Mouse (Mus musculus) A20 (cell line): ENCODE measurements around the gene Stxbp6.

Experiments used
- DNase-seq: peaks from one replicate; pipeline ENCODE4 v3.0.0-alpha.2; 2011; ENCODE audit warnings: low read depth, low spot score

Stxbp6 gene

DNA sequence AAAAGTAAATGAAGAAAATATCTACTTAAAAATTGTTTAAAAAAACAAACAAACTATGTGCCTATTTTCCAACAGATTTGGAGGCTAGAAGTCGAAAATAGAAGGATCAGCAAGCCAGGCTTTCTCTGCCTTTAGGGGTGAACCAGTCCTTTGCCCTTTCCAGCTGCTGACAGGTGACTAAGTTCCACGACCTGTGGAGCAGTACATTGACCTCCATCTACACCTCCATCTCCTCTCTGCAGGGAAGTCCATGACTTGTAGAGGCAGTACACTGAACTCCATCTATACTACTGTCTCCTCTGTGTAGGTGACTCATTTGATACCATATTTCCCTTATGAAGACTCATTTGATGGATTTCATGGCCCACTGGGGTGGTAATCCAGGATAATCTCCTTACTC, 78.2 kb downstream of the Stxbp6 start:
- DNase-seq = no peak

DNA sequence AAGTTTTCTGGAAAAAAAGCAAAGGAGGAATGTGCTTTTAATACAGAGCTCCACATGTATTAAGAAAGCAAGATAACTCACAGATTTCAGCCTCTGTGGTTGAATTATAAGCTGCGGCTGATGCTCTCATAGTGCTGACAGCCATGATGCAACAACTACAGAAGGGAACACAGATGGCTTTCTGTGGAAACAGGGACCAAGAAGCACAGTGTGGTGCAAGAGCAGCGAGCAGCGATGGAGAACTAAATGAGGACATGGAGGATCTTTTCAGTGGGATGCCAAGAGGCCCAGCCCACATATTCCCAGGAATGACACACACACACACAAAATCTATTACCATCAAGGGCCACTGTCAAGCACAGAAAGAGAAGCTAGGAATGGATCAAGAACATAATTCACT, 81.1 kb downstream of the Stxbp6 start:
- DNase-seq = no peak

DNA sequence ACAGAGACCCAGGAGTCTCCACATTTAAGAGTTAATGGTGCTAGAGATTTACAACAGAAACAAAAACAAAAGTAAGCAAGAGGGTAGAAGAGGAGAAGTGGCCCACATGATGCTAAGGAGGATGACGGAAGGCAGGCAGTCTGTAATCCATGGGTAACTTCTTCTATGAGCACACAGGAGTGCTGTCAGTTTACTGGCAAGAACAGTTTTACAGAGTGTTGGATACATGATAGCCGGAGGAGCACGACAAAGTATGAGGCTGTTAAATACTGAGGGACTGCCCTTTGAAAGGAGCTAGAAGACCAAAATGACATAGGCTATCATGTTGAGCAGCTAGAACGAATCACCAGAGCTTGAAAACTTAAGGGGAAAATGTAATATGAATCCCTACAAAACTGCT, 81.7 kb downstream of the Stxbp6 start:
- DNase-seq = no peak

DNA sequence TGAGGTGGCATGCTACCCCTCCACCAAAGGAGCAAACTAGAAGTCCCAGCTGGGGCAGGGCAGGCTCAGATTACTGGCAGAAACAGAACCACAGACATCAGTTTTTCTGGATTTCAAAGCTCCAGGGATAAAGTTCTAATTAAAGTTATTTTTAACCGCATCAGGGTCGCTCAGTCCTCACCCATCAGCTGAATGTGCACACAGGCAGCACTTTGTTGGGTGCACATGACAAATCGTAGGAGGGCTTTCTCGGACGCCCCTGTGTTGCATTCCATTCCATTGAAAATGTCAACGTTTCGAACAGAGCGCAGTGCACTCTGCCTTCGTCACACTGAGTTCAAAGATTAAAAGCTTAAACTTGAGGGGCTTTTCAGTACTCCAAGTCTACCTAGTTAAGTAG, 84.1 kb downstream of the Stxbp6 start:
- no peak for DNase-seq

DNA sequence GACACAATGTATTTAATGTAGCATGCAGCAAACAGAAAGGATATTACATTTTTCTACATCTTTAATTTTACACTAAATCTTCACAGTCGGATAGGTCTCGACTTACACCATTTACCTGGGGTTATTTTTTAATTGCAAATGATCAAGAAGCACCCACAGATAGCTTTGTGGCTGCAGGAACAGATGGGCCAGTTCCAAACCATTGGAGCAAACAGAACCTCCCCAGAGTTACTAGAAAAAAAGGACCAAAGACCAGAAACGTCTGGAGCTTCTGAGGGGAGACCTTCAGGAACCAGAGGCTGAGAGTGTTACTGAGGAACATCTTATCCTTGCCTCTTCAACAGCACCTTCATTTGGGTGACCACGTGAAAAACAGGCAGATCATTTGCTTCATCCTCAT, 85.5 kb downstream of the Stxbp6 start:
- DNase-seq = no peak

DNA sequence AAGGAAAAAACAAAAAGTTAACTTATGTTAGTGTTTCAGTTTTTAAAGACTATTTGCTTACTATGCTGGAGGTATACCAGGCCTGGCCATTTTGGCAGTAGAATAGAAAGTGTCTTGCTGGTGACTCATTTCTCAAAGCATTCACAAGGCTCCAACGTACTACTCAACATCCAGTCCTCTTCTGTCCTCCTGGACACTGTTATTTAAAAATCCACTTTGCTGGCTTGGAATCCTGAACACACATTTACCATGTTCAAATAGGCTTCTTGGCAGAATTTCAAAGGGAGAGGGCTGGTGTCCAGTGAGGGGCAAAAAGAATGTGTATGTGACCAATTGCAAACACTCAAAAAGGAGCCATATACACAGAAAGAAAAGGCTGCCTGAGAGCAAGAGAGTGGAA, 86.7 kb downstream of the Stxbp6 start:
- DNase-seq = no peak

DNA sequence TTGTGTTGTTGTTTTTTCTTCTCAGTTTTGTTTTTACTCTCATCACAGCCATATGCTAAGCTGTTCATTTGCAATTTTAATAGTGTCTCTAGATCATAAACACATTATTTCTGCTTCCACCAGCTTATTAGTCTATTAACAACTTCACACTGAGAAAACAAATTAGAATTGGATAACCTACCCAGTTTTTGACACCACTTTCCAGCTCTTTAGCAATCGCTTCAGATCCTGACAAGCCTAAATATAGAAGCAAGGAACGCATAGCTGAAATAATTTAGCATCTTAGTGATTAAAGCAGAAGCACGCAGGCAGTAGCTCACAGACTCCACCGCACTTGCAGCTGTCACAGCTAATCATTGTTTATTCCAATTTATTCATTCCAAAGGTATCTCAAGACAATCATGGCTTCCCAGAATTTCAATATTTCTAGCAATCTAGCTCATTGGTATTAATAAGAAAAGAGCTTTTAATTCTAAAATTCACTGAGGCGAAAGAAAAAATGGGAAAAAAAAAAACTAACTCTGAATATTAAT, 95.1 kb downstream of the Stxbp6 start:
- no peak for DNase-seq

DNA sequence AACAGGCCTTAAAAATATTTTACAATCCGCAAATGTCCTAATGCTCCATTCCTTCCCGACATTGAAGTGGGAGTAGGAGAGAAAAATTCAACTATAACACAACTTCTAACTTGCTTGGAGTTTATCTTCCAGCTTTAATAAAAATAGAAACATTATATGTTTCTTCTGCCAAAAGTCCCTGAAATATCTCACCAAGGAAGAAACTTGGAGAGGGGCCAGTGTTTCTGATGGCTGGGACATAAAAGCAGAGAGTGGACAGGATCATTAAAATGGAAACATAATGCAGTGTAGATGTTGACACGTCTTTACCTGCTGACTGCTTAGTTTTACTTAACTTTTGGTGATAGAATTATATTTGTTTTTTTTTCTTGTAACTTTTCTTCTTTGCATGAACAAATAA, 99.2 kb downstream of the Stxbp6 start:
- DNase-seq = no peak

DNA sequence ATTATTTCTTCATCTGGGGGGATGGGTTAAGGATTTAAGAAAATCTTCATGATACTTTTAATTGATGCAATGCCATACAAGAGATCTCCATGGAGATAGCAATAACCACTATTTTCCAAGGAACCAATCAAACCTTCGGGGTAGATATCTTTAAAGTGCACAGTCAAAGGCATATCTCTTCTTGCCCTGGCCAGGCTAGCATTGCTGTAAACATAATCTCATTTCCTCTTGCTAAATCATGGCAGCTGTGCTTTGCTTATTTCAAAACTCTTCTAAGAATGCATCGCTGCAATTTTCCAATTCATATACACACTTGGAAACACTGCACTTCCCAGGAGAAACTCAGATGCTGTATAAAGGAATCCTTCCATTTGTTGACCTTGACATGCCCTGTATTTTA, 103.0 kb downstream of the Stxbp6 start:
- DNase-seq = no peak

DNA sequence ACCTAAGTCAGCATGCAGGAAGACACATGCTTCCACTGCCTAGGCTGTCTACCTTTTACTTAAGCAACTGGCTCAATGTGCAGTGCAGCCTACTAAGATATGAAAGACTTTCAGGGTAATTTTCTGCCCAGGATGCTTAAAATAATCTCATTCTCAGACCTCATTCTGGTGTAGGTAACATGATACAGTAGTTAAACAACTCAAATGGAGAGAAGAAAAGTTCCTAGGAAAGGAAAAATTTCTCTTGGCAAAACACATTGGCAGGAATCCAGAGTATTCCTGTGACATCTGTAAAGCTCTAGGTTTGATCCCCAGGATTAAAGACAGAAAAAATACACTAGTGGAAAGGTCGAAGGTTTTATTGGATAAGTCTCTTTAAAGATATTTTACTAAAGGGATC, 107.1 kb downstream of the Stxbp6 start:
- peak; percentile 5 for DNase-seq

DNA sequence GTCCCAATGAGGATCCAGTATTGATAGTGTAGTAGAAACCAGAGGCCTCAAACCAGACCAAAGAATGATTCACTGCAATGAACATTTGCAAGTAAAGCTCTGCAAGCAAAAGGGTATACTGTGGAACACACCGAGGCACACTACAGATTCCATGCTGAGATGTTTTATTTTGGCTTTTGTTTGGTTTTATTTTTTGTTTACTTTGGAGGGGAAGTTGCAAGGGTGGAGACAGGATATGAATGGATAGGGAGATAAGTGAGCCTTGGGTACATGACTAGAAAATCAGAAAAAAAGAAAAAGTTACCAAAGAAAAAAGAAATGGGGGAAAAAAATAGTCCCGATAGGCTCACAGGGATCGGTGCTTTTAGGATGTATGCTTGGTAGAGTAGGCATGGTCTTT, 117.0 kb downstream of the Stxbp6 start:
- DNase-seq = no peak

DNA sequence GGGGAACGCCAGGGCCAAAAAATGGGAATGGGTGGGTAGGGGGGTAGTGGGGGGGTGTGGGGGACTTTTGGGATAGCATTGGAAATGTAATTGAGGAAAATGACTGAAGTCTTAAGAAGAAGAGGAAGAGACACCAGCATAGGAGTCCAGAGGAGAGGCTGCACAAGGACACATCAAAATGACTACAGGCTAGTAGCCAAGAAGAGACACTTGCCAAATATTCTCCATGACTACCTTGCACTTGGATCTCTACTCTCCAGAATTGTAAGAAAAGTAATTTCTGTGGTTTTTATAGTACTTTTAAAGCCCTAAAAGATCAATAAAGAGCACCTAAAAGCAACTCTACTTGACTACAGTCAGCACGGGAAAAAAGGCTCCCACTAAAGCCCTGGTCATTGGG, 121.4 kb downstream of the Stxbp6 start:
- DNase-seq = no peak

DNA sequence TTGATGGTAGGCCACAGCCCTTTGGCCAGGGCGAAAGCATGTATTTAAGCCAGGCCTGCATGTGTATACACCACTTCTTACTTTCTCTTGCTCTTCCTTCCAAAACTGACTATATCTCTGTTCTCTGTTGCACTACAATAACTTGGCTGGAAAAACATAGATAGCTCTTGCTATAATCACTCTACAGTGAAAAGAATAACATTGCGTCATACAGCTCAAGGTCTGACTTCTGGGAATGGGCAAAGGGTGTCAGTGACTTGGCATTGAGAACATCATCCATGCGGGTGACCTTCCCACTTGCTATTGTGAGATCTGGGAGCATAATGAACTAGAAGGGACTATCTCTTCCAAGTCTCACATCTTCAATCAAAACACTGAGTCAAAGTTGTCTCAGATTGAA, 122.4 kb downstream of the Stxbp6 start:
- DNase-seq = no peak

DNA sequence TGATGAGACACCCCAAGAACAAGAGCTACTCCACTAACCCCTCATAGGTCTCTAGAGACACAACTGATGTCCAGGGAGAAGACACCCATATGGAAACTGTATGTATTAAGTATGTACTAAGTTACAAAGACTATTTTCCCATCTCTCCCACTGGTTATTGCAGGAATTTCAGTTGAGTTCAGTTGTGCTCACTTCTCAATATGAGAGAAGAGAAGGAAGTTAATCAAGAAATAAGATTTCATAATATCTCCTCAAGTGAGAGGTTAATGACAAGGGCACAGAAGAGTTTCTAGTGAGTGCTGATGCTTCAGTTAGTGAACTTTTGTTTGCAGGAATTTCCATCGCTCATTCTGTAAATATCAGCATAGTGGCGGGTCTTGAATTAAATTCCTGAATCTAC, 124.0 kb downstream of the Stxbp6 start:
- no peak for DNase-seq

DNA sequence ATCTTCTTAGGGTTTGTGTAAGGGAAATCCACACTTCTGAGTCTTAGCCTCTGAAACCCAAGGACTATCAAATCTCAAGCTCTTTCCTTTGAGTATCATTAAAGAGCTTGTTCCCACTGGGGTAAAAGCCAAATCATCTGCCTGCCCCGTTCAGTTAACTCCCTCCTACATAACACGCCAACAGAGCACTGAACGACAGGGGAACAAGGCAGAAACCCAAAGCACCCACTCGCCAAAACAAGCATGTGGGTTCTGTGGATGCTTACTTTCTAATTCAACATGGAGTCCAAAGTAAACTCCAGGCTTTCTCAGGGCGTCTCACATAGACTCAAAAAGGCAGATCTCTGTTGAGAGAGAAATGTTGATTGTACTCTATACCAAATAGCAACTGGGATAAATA, 126.7 kb downstream of the Stxbp6 start:
- no peak for DNase-seq

DNA sequence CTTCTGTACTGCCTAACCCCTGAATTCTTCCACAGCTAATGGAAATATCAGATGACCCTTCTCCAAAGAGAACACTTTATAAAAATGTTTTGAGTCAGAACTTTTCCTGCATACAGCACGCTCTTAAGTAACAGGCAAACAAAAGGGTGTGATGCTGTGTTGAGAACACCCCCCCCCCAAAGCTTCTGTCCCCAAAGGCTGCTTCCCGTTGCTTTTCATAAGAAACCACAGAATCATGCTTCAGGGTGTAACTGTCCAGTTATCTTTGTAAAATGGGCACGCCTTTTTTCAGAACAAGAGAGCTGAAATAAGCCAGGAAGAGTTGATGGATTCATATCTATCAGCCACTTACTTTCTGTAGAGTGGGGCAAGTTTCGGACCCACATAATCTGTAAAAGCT, 134.2 kb downstream of the Stxbp6 start:
- no peak for DNase-seq

DNA sequence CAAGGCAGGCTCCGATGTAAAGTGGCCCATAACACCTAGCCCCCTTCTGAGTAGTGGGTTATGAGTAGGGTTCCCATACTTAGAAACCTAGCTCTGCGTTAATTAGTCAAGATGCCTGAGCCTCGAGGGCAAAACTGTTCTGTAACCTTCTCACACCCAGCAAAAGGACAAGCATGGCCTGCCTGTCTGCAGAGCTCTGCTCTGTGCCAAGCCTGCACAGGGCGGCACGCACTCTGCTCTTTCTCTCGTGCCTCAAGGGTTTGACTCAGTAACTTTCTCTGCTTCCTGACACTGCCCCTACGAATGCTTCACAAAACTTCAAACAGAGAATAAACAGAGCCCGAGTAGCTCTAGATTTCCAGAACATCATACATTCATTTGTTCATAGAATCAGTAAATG, 135.4 kb downstream of the Stxbp6 start:
- DNase-seq = no peak

DNA sequence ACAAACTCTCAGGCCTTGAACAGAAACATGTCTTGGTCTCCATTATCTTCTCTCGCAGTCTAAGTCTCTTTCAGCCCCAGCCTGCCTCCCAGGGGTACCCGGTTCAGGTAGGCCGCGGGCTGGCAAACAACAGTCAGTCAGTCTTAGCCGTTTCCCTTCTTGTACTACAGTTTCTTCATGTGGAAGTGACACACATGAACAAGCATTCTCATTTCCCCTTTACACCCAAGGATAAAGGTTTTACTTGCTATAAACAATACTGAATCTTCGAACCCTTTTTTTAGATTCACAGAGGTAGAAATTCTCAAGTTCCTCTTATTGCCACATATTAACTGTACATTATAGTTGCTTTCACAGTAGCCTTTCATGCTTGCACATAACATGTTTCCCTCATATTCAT, 141.6 kb downstream of the Stxbp6 start:
- peak; percentile 67 for DNase-seq

DNA sequence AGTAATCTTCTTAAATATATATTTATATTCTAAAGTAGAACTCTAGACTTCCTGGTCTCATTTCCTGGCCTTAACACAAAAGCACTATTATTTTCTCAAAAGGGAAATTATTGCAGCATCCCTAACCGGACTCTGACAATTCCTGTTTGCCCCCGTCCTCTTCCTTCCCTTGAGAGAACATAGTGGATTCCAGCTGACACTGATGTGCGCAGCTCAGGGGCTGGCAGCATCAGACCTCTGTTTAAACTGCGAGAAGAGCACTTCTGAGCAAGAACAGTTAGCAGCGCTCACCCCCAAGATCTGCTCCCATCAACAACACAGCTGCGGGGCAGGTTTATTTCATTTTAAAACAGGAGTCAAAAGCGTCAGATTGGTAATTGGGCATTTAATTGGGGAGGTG, 142.8 kb downstream of the Stxbp6 start:
- no peak for DNase-seq

DNA sequence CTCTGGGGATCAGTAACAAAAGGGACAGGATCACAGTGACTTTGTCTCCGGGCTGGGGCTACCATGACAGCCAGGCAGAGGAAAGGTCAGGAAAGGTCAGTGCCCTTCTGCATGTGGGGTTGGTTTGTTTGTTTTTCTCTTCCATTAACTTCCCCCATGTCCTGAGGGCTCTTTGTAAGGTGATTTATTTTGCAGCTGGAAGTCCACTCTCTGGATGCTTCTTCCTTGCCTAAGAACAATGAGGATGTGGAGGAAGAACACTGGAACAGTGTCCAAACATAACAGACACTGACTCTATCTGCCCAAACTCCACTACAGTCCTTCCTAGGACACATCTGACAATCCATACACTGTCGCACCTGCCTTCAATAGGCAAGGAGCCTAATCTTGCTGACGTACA, 146.1 kb downstream of the Stxbp6 start:
- no peak for DNase-seq

DNA sequence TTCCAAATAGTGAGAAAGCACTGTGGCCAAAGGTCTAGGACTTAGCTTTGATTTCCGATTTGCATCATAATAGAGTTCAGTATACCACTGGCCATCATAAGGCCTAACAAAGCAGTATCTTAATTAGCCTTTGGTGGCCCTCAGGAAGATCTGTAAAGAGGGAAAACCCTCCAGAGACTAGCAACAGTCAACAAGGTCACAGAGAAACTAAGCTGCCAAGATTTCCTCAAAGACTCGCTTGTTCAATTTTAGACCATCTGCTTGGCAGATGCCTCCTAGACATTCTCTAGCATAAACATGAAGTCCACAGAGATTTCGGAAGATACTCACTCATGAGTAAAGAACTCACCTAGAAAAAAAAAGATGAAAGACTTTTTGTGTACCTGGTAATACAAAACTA, 148.6 kb downstream of the Stxbp6 start:
- no peak for DNase-seq

DNA sequence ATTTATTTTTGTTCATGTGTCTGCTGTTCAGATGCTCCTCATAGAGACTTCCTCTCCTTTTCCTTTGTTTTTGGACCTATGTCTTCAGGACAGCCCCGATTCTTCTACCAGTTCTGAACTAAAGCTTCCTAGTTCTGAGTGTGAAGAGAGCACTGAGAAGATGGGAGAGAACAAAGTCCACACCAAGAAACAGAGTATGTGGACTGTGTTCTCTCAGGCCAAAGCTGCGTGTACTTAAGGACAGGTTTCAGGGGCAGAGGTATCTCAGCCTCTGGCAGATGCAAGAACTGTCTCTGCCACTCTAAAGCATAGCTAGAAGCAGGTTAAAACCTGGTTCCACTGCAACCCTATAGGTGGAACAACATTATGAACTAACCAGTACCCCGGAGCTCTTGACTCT, 151.2 kb downstream of the Stxbp6 start:
- DNase-seq = no peak

DNA sequence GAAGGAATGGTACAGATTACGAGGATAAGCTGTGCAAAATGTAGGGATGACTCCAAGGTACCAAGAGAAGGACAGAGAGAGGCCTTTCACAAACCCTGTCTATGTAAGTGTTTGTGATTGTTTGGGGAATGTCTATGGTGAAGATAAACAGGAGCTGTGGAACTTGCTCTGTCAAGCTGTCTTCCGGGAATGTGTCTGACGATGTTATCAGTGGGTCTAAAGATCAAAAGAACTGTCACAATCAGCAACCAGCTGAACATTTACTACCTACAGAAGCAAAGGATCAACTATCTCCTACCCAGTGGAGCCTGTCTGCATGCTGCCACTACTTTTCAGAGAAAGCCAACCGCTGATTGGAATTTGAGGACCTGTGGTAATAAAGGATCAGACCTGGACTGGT, 152.3 kb downstream of the Stxbp6 start:
- no peak for DNase-seq

DNA sequence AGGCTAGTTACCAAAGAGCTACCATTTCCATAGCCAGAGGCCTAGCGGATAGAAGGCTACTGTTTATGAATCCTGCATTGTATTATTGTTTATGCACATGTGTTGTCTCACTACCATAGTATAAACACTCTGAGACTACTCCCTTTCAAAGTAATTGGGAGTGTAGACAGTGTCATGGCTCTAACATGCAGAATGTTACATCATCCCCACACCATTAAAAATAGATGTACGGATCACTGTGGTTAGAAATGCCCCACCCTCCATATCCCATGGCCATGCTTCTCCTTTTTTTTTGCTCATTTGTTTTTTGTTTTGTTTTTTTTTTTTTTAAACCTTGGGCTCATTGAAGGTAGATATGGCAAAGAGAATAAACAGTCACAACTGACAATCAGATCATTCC, 154.9 kb downstream of the Stxbp6 start:
- no peak for DNase-seq

DNA sequence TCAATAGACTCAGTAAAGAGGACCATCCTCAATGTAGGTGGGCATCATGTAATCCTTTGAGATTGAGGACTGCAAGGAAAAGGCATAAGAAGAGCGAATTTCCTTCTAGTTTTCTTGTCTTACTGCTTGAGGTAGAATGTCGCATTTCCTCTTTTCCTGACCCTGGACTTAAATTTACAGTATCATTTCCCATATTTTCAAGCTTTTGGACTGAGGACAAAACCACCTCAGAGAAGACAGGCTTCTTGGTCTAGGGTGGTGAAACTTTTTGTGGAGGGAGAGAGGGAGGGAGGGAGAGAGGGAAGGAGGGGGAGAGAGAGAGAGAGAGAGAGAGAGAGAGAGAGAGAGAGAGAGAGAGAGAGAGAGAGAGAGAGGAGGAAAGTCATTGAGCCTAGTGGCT, 155.6 kb downstream of the Stxbp6 start:
- peak; percentile 7 for DNase-seq
